Mouse (Mus musculus) limb, embryonic 12.5 days (tissue): ENCODE results near the gene Tcf7l1. TPM values are rescaled to one million over a fixed set of nuclear protein-coding genes. Genes with fewer than 3 reads are reported as not detected.
A peak's percentile ranks its signal among the peaks of the same experiment; 100 is the strongest.

Experiments used
- ATAC-seq: fragments of 200-750 bp; cut with Nextera tagmentation; 2 replicates; pipeline ENCODE4 v1.8.0; 2017; ENCODE audit warnings: low read depth, moderate TSS enrichment; ENCODE audit not compliant: insufficient number of reproducible peaks, insufficient read depth, low FRiP score, low TSS enrichment
- H3K27ac ChIP-seq: fragments of 300-500 bp; sonication (generic); 2 replicates; pipeline ENCODE4 v1.5.1; 2016; ENCODE audit warnings: mild to moderate bottlenecking, moderate library complexity
- H3K27me3 ChIP-seq: fragments of 300-500 bp; sonication (generic); 2 replicates; pipeline ENCODE4 v1.6.1; 2016; ENCODE audit warnings: mild to moderate bottlenecking, moderate library complexity
- H3K36me3 ChIP-seq: fragments of 300-500 bp; sonication (generic); 2 replicates; pipeline ENCODE4 v1.6.1; 2016; ENCODE audit warnings: mild to moderate bottlenecking, moderate library complexity
- H3K4me1 ChIP-seq: fragments of 300-500 bp; sonication (generic); replicated peaks from 2 replicates; pipeline ENCODE4 v1.6.1; 2016
- H3K4me2 ChIP-seq: fragments of 300-500 bp; sonication (generic); 2 replicates; pipeline ENCODE4 v1.6.1; 2016; ENCODE audit warnings: mild to moderate bottlenecking, moderate library complexity
- H3K4me3 ChIP-seq: fragments of 300-500 bp; sonication (generic); replicated peaks from 2 replicates; pipeline ENCODE4 v1.5.1; 2016; ENCODE audit warnings: mild to moderate bottlenecking
- H3K9ac ChIP-seq: fragments of 300-500 bp; sonication (generic); replicated peaks from 2 replicates; pipeline ENCODE4 v1.6.1; 2016; ENCODE audit warnings: mild to moderate bottlenecking, moderate library complexity
- H3K9me3 ChIP-seq: fragments of 300-500 bp; sonication (generic); 2 replicates; pipeline ENCODE4 v1.6.1; 2016; ENCODE audit warnings: mild to moderate bottlenecking, moderate library complexity
- WGBS: fragments of 180-500 bp; shearing (Covaris S2); methylation state at CpG from one replicate; pipeline ENCODE4 v1.1.7; 2016; 5-methylcytosine and 5-hydroxymethylcytosine counted together
- polyA plus RNA-seq: library from polyadenylated mRNA; unstranded; fragments of >200 nt; fragmentation: Nextera tagmentation; extraction: Ambion mirVana; gene quantifications from 2 replicates; pipeline ENCODE4 v1.2.1, GENCODE M21; 2016

Tcf7l1 gene
- polyA plus RNA-seq, 1 experiment from 2014 or later = 49.3 TPM

DNA sequence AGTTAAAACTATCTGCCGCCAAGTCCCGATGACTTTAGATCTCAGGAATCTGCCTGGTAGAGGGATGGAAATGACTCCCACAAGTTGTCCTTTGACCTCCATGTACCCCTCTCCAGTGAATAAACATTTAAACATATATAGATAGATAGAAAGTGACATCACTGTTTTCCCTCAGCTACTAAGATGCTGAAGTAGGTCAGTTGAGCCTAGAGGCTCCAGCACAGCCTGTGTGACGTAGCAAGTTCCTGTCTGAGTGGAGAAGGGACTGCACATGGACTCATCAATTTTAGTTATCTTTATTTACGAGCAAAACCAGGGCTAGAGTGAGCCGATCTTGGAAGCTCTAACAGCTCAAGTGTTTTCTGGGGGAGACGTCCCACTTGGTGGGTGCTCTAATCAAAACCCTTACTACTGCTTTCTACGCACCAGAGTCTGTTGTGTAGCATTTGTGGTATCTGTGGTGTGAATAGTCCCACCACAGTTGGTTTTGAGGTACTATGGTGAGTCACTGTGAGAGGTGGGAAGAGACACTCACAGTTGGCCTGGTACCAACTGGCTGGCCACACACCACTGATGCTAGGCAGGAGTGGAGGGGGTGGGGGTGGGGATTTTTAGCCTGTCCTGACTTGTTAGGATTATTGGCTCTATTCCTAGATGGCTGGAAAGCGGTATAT lies 129.2 kb downstream of the Tcf7l1 start:
- 74% methylated on average over 8 of the region's 8 CpGs for WGBS
- ATAC-seq = no peak

GRCm38 (mm10) chr6:72658006-72658405 lies 131.0 kb downstream of the Tcf7l1 start:
- no peak overlapping the region for H3K27ac ChIP-seq
- no peak for ATAC-seq
- no peak overlapping the region for H3K4me2 ChIP-seq
- no peaks in the 10 kb centered on the region for H3K9me3 ChIP-seq
- H3K9ac ChIP-seq = no peak overlapping the region
- H3K4me1 ChIP-seq = peaks cover 73% of the 10 kb centered on the region
- WGBS = 59% methylated on average over 3 of the region's 3 CpGs
- H3K27me3 ChIP-seq = no peaks in the 10 kb centered on the region
- no peaks in the 10 kb centered on the region; the same call in 1 of the 2 replicates for H3K36me3 ChIP-seq
- H3K4me3 ChIP-seq = no peak overlapping the region

More for the DNA sequence above, 129.2 kb downstream of the Tcf7l1 start:
- Histone ChIP-seq H3K9ac (no peak overlapping the region), H3K9me3 (no peaks in the 10 kb centered on the region), H3K4me2 (no peak overlapping the region), H3K4me3 (no peak overlapping the region), H3K4me1 (peaks cover 71% of the 10 kb centered on the region), H3K36me3 (no peaks in the 10 kb centered on the region; the same call in 1 of the 2 replicates), H3K27ac (peak overlapping the region; percentile 36; the same call in 1 of the 2 replicates), H3K27me3 (no peaks in the 10 kb centered on the region)

DNA sequence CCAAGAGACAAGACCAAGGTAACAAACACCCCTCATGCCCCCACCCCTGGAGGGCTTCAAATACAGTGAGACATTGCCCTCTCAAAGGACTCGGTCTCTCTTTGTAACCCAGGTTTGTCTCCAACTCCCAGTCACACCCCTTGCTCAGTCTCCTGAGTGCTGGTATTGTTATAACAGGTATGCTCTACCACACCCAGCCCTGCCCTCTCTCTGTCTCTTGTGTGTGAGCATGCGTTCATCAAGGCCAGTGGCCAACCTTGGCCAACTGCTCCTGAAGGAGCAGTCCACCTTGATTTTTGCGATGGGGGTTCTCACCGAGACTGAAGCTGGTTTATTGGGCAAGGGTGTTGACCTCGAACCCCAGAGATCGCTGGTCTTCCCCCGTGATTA lies 133.0 kb downstream of the Tcf7l1 start:
- 50% methylated on average over 7 of the region's 7 CpGs for WGBS
- Histone ChIP-seq H3K4me2 (peak overlapping the region; percentile 62), H3K9me3 (no peaks in the 10 kb centered on the region), H3K27ac (peak overlapping the region; percentile 98), H3K4me3 (peak overlapping the region; percentile 38; the same call in 1 of the 2 replicates), H3K9ac (no peak overlapping the region), H3K4me1 (peaks cover 57% of the 10 kb centered on the region), H3K36me3 (no peaks in the 10 kb centered on the region; the same call in 1 of the 2 replicates), H3K27me3 (no peaks in the 10 kb centered on the region)
- no peak for ATAC-seq

DNA sequence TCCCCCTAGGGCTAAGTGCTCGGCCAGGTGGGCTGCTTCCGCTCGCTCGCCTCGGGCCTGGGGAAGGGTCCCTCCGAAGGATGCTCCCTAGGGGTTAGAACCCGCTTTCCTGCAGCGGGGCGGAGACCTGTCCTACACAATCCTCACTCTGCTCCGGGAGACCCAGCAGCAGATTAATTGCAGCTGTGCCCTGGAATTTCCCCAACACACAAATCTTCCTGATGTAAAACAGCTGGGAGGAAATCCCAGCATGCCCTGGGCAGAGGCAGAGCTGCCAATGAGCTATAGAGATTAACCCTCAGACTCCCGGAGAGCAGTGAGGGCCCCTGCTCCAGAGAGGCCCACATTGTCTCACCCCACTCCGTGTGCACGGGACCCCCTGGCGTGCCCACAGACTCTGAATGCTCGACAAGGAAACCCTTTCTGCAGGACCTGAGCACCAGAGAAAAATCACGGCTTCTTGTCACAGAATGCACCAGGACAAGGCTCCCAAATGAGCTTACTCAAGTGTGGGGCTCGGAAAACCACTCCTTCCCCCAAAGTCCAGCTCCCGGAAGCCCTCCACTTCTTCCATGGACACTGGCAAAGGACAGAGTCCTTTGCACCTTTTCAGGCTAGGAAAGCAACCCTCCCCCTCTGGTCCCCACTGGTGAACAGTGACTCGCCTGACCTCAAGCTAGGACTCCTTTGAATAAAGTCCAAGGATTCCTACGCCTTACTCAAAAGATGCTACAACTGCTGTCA lies 133.6 kb downstream of the Tcf7l1 start:
- H3K4me1 ChIP-seq = peaks cover 57% of the 10 kb centered on the region
- H3K4me3 ChIP-seq = peak overlapping the region; percentile 38
- H3K9ac ChIP-seq = peak overlapping the region; percentile 46; the same call in 1 of the 2 replicates
- 7% methylated on average over 20 of the region's 20 CpGs for WGBS
- no peaks in the 10 kb centered on the region; the same call in 1 of the 2 replicates for H3K36me3 ChIP-seq
- H3K4me2 ChIP-seq = peak overlapping the region; percentile 62
- ATAC-seq = peak; percentile 94
- H3K27me3 ChIP-seq = no peaks in the 10 kb centered on the region
- H3K9me3 ChIP-seq = no peaks in the 10 kb centered on the region
- peak overlapping the region; percentile 98 for H3K27ac ChIP-seq

- peak overlapping the region; percentile 62; the same call in 1 of the 2 replicates for H3K4me2 ChIP-seq
- H3K9ac ChIP-seq = no peak overlapping the region
- H3K27me3 ChIP-seq = no peaks in the 10 kb centered on the region
- H3K4me3 ChIP-seq = no peak overlapping the region
- no peak for ATAC-seq
- no peaks in the 10 kb centered on the region for H3K9me3 ChIP-seq
- H3K36me3 ChIP-seq = no peaks in the 10 kb centered on the region; the same call in 1 of the 2 replicates
- 69% methylated on average over 6 of the region's 6 CpGs for WGBS
- peaks cover 63% of the 10 kb centered on the region for H3K4me1 ChIP-seq
- peak overlapping the region; percentile 98 for H3K27ac ChIP-seq
Measured at GRCm38 (mm10) chr6:72654355-72654754, 134.7 kb downstream of the Tcf7l1 start.

DNA sequence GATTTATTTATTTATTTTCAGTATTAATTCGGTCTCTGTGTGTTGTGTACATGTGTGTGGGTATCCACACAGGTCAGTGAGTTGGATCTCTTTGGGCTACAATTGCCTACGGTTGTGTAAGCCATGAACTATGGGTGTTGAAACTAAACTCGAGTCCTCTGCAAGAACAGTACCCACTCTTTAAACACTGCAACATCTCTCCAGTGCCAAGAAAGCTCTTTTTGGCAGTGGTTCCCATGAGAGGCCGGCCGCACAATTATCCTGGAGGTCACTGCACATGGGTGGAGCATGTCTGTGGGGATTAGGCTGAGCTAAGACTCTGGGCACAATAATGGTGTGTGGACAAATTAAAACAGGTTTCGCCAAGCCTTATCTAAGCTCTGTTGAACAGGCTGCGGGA lies 135.6 kb downstream of the Tcf7l1 start:
- WGBS = 82% methylated on average over 7 of the region's 7 CpGs
- H3K4me3 ChIP-seq = no peak overlapping the region
- no peak overlapping the region for H3K27ac ChIP-seq
- no peak overlapping the region for H3K9ac ChIP-seq
- no peaks in the 10 kb centered on the region for H3K27me3 ChIP-seq
- H3K9me3 ChIP-seq = no peaks in the 10 kb centered on the region
- peaks cover 6% of the 10 kb centered on the region; the same call in 1 of the 2 replicates for H3K36me3 ChIP-seq
- ATAC-seq = no peak
- peaks cover 72% of the 10 kb centered on the region for H3K4me1 ChIP-seq
- H3K4me2 ChIP-seq = no peak overlapping the region

DNA sequence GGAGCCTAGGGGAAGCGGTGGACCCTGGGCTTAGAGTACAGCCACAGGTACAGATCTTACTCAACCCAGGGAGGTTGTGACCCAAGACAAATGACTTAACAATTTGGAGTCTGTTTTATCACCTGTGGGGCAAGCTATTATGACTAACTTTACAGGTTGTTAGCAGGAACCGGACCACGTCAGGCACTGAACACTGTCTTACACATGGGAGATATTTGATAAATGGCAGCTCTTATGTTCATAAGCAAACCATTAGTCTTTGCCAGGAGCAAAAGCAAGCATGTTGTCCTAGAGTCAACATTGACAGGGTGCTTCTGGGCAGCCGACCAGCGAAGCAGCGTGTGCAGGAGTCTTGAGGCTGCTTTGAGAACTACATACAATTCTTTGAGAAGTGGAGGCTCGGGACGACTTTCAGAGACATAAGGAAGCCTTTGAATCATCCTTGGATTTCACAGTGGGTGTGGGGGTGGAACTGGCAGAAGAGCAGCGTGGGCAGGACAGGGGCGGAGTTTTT lies 138.7 kb downstream of the Tcf7l1 start:
- Histone ChIP-seq H3K9ac (no peak overlapping the region), H3K4me3 (no peak overlapping the region), H3K9me3 (no peaks in the 10 kb centered on the region), H3K36me3 (peaks cover 22% of the 10 kb centered on the region), H3K4me2 (no peak overlapping the region), H3K4me1 (peaks cover 58% of the 10 kb centered on the region), H3K27ac (0 out of 2 replicates have a peak overlapping the region, but pooled peaks have one; percentile 18), H3K27me3 (no peaks in the 10 kb centered on the region)
- WGBS = 69% methylated on average over 10 of the region's 10 CpGs
- ATAC-seq = no peak

- no peaks in the 10 kb centered on the region for H3K9me3 ChIP-seq
- H3K36me3 ChIP-seq = peaks cover 22% of the 10 kb centered on the region
- H3K27me3 ChIP-seq = no peaks in the 10 kb centered on the region
- peaks cover 40% of the 10 kb centered on the region for H3K4me1 ChIP-seq
- WGBS = 44% methylated on average over 12 of the region's 12 CpGs
- ATAC-seq = no peak
- 0 out of 2 replicates have a peak overlapping the region, but pooled peaks have one; percentile 18 for H3K9ac ChIP-seq
- no peak overlapping the region; the same call in 1 of the 2 replicates for H3K4me2 ChIP-seq
- no peak overlapping the region for H3K4me3 ChIP-seq
- peak overlapping the region; percentile 73 for H3K27ac ChIP-seq
Measured at GRCm38 (mm10) chr6:72648002-72648595, 141.0 kb downstream of the Tcf7l1 start.

DNA sequence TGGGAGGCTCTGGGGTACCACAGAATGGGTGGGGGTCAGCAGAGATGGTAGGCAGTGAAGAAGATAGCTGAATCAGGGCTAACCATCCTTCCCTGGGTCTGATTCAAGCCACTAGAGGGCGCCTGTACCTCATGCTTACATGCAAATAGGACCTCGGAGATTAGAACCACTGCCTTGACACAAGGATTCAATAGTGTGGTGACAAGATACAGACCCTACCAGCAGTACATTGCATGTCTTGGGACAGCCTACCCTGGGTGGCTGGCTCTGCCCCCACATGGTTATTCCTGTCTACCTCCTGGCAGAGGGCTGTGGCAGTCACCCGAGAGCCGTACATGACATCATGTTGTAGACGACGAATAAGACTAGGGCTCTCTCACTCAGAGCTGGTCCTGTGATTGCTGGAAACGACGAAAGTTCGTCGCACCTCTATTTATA lies 141.7 kb downstream of the Tcf7l1 start:
- peaks cover 40% of the 10 kb centered on the region for H3K4me1 ChIP-seq
- H3K36me3 ChIP-seq = peaks cover 22% of the 10 kb centered on the region
- no peaks in the 10 kb centered on the region for H3K9me3 ChIP-seq
- no peaks in the 10 kb centered on the region for H3K27me3 ChIP-seq
- no peak overlapping the region for H3K4me3 ChIP-seq
- no peak overlapping the region for H3K4me2 ChIP-seq
- 49% methylated on average over 10 of the region's 10 CpGs for WGBS
- H3K9ac ChIP-seq = no peak overlapping the region
- 0 out of 2 replicates have a peak overlapping the region, but pooled peaks have one; percentile 73 for H3K27ac ChIP-seq
- 0 out of 2 replicates have a peak, but pooled peaks have one; percentile 8 for ATAC-seq

DNA sequence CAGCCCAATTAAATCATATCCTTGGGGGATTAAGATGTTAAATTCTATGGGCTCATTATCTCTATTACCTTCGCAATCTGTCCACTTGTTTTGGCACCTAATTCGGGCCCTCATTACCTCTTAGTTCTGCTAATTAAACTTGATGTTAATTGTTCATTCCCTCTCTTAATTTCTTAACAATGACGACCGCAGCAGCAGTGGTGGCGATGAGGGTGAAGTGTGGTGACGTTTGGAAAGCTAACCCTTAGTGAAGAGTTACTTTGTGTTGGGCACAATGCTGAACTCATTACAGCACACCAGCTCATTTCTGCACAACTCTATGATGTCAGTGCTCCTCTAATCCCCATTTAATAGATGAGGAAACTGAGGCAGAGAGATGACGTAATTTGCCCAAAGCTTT lies 143.7 kb downstream of the Tcf7l1 start:
- Histone ChIP-seq H3K9ac (no peak overlapping the region), H3K4me2 (no peak overlapping the region), H3K4me3 (no peak overlapping the region), H3K27ac (no peak overlapping the region), H3K27me3 (no peaks in the 10 kb centered on the region), H3K36me3 (peaks cover 24% of the 10 kb centered on the region), H3K9me3 (no peaks in the 10 kb centered on the region), H3K4me1 (peaks cover 31% of the 10 kb centered on the region)
- 53% methylated on average over 7 of the region's 7 CpGs for WGBS
- ATAC-seq = no peak

GRCm38 (mm10) chr6:72644576-72644975 lies 144.5 kb downstream of the Tcf7l1 start:
- peaks cover 25% of the 10 kb centered on the region for H3K4me1 ChIP-seq

More at GRCm38 (mm10) chr6:72644576-72644975, 144.5 kb downstream of the Tcf7l1 start:
- 76% methylated on average over 4 of the region's 4 CpGs for WGBS
- peaks cover 26% of the 10 kb centered on the region for H3K36me3 ChIP-seq
- H3K9ac ChIP-seq = no peak overlapping the region
- no peaks in the 10 kb centered on the region for H3K9me3 ChIP-seq
- ATAC-seq = no peak
- no peak overlapping the region for H3K4me3 ChIP-seq
- no peak overlapping the region for H3K4me2 ChIP-seq
- no peaks in the 10 kb centered on the region for H3K27me3 ChIP-seq
- H3K27ac ChIP-seq = no peak overlapping the region
